Mouse (Mus musculus) adrenal gland, postnatal 10 days (tissue): ENCODE measurements at regions not wholly inside any gene's neighbourhood (a gene's known extent, or its start where the extent isn't known, plus 50 kb on each side); places are given as distances from the start of the nearest gene placed in this dataset.
A peak's percentile ranks its signal among the peaks of the same experiment; 100 is the strongest.

Experiments
- DNase-seq: peaks from one replicate; pipeline ENCODE4 v3.0.0; 2021; ENCODE audit warnings: mixed read lengths

GRCm38 (mm10) chr10:9569277-9569676 lies 105.7 kb downstream of the Samd5 start:
- no peak for DNase-seq

- no peak for DNase-seq
Observed at GRCm38 (mm10) chr10:9557517-9558065, 117.4 kb downstream of the Samd5 start.

- DNase-seq = no peak
Observed at GRCm38 (mm10) chr10:9557092-9557491, 117.9 kb downstream of the Samd5 start.

GRCm38 (mm10) chr10:9553946-9554345 lies 121.1 kb downstream of the Samd5 start:
- DNase-seq = no peak

- no peak for DNase-seq
Observed at GRCm38 (mm10) chr10:9549913-9550709, 124.9 kb downstream of the Samd5 start.

DNA sequence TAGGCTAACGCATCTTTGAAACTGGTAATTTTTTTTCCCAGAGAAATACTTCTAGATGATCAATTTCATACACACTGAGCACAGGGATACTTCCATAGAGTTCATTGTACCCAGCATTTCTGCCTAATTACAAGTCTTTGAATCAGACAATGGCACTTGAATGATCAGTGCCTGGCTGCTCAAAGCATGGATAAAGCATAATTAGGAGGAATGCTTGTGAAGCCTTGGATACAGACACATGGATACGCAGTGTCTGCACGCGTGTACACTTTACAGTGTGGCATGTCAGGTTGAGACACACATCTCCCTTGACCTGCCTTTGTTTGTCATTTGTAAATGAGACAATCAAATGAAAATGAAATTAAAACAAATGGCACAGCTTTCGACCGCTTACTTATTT lies 129.2 kb downstream of the Samd5 start:
- DNase-seq = no peak

DNA sequence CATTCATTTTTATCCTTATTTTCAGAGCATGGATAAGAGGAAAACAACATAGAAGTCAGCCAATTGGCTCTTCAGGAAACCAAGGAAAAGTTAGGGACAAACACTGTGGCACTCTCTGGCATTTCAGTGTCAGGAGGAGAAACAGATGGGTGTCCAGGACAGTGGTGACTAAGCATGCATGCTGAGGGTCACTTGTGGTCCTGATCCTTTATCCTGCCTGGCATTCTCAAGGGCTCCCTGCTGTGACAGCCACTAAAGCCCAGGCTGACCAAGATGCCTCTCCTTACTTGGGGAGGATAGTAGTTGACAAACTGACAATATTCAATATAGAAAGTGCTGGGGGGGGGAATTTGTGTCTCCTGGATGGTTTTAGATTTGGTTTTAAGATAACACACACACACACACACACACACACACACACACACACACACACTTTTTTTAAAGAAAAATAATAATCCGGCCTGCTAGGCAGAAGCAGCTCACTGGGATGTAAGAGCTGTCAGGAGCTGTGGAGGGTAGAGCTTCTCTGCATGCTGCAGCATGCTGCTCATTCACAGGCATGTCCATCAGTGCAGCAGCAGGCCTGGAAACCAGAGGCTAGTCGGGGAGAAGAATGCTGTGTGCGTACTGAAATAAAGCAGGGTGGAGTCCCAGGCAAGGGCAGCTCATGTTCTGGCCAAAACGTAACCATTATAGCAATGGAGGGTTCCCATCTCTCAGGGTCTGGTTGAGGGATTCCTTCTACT lies 130.8 kb downstream of the Samd5 start:
- DNase-seq = peak; percentile 7

- no peak for DNase-seq
Observed at GRCm38 (mm10) chr10:9541579-9541978, 133.4 kb downstream of the Samd5 start.

DNA sequence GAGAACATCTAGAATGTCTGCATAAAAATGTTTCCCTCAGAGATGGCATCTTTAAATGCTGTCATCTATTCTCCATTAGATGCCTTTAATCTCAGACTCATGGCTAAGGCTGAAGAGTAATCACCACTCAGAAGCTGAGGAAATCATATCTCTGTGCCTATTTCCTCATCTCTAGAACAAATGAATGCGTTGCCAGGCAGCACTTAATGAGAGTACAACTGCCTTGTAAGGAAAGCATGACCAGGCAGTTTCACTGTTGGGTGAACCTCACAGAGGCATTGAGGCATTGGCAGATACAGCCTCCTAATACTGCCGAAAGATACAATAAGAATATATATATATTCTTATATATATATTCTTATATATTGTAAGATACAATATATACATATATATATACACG lies 137.3 kb downstream of the Samd5 start:
- no peak for DNase-seq

- DNase-seq = no peak
Observed at GRCm38 (mm10) chr10:9534552-9534951, 140.5 kb downstream of the Samd5 start.

DNA sequence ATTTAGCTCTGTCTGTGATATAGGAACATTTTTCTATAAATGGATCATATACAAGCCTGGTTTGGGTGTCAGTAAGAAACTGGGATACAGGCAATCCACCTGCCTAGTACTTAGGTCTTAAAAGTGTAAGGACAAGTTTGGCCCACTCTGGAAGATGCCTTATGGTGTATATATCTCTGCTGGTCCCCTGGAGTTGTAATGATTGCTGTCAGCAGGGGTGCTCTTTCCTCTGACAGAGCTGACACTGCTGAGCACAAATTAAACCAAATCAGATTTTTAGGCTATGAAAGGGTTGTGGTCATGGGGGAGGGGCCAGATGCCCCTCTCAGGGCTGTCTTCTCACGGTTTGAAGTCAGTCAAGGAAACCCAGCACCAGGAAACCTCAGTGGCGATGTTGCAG lies 141.7 kb downstream of the Samd5 start:
- DNase-seq = no peak

DNA sequence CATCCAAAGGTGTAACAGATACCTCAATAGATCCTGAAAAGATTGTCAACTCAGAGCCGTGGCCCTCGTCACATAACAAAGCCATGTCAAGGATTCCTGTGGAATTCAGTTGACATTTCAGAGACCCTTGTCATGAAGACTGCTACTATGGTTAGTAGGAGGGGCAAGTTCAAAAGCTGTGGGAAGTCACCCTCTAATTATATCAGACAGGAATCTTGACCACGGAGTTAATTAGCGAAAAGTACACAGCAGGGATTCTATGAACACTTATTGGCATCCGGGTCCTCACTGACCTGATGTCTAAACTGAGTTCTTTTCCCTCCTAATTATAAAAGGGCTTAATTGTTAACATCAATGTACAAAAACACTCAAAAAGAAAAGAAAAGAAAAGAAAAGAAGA lies 143.1 kb downstream of the Samd5 start:
- DNase-seq = no peak

- peak; percentile 5 for DNase-seq
Observed at GRCm38 (mm10) chr10:9529408-9529807, 145.6 kb downstream of the Samd5 start.

GRCm38 (mm10) chr10:9528066-9528465 lies 146.9 kb downstream of the Samd5 start:
- DNase-seq = no peak

GRCm38 (mm10) chr10:9509764-9510390 lies 165.1 kb downstream of the Samd5 start:
- no peak for DNase-seq

GRCm38 (mm10) chr10:9509092-9509671 lies 165.8 kb downstream of the Samd5 start:
- no peak for DNase-seq

GRCm38 (mm10) chr10:9503569-9504493 lies 171.2 kb downstream of the Samd5 start:
- DNase-seq = no peak

- DNase-seq = no peak
Observed at GRCm38 (mm10) chr10:9498550-9498949, 176.5 kb downstream of the Samd5 start.

GRCm38 (mm10) chr10:9497021-9497420 lies 178.0 kb downstream of the Samd5 start:
- DNase-seq = no peak

DNA sequence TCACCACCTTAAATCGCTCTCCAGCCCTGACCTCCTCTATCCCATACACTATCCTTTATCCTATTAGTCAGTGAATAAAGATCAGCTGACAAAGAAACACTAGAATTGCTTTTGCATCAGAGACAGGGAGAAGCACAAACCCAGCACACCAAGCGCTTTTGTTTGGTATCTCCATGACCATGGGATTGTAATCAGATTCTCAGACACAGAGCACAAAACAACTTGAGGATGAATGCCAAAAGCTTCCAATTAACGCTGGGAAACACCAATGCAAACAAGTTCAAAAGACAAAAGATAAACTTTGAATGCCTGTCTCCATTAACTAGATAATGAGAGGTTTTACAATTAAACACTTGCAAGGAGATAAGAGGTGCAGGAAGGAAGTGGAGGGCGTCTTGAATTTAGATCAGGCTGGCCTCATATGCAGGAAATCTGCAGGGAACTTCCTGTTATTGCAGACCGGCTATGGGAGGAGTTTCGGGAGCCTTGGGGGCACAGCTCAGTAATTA lies 179.8 kb downstream of the Samd5 start:
- peak; percentile 7 for DNase-seq

GRCm38 (mm10) chr10:9490416-9490815 lies 184.6 kb downstream of the Samd5 start:
- DNase-seq = no peak
